Mouse (Mus musculus) E14TG2a.4 (cell line): Measurements from ENCODE around the gene Mrpl36.

ENCODE experiments used
- H3K27me3 ChIP-seq: 2 replicates; pipeline ENCODE4 v1.6.1; 2014; ENCODE audit warnings: low read length, control low read depth; ENCODE audit not compliant: insufficient read depth
- H3K36me3 ChIP-seq: 2 replicates; pipeline ENCODE4 v1.6.1; 2014; ENCODE audit warnings: low read length, control low read depth; ENCODE audit not compliant: insufficient read depth
- H3K4me1 ChIP-seq: replicated peaks from 2 replicates; pipeline ENCODE4 v1.6.1; 2014; ENCODE audit warnings: low read depth, low read length, control low read depth
- H3K4me3 ChIP-seq: replicated peaks from 2 replicates; pipeline ENCODE4 v1.5.1; 2014; ENCODE audit warnings: mild to moderate bottlenecking, low read length
- H3K9me3 ChIP-seq: 2 replicates; pipeline ENCODE4 v1.6.1; 2014; ENCODE audit warnings: low read length, control low read depth
- CTCF ChIP-seq: conservative IDR thresholded peaks from 2 replicates; pipeline ENCODE4 v1.5.1; 2014; ENCODE audit warnings: low read length
- NANOG ChIP-seq: IDR thresholded peaks from 2 replicates; pipeline ENCODE4 v1.6.1; 2014; ENCODE audit warnings: borderline replicate concordance, low read length, mixed read lengths
- POU5F1 ChIP-seq: IDR thresholded peaks from 2 replicates; pipeline ENCODE4 v1.6.1; 2014; ENCODE audit warnings: low read length, borderline replicate concordance

Mrpl36 gene

GRCm38 (mm10) chr13:73330844-73331501 is 2.7 kb downstream of the Mrpl36 start:
- H3K4me1 ChIP-seq = peaks cover 67% of the 10 kb centered on the region
- H3K36me3 ChIP-seq = peaks cover 30% of the 10 kb centered on the region
- no peaks in the 10 kb centered on the region for H3K27me3 ChIP-seq
- peak overlapping the region; percentile 91 for H3K4me3 ChIP-seq
- H3K9me3 ChIP-seq = no peaks in the 10 kb centered on the region
- TF ChIP-seq CTCF (no peak), POU5F1 (no peak), NANOG (no peak)

DNA sequence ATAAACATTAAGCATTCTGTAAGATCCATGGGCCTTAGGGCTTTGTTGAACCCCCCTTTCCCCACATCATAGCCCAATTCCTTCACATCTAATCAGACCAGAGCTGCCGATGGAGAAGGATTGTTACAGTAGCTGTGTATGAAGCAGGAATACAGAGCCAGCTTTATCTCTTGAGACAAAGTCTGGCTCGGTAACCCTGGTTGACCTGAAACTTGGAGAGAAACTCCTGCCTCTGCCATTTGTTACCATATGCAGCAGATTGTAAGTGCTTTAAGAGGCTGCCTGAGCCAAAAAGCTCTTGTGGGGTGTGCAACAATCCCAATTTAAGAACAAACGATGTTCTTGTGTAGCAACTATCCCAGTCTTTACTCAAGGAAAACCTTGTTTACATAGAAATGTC is 3.4 kb downstream of the Mrpl36 start:
- peaks cover 60% of the 10 kb centered on the region for H3K4me1 ChIP-seq
- H3K27me3 ChIP-seq = no peaks in the 10 kb centered on the region
- peak overlapping the region; percentile 91 for H3K4me3 ChIP-seq
- H3K36me3 ChIP-seq = peaks cover 22% of the 10 kb centered on the region
- TF ChIP-seq CTCF (no peak), NANOG (no peak), POU5F1 (no peak)
- no peaks in the 10 kb centered on the region for H3K9me3 ChIP-seq

- H3K9me3 ChIP-seq = no peaks in the 10 kb centered on the region
- H3K4me1 ChIP-seq = peaks cover 48% of the 10 kb centered on the region
- no peaks in the 10 kb centered on the region for H3K27me3 ChIP-seq
- TF ChIP-seq NANOG (no peak), POU5F1 (no peak), CTCF (no peak)
- H3K36me3 ChIP-seq = peaks cover 37% of the 10 kb centered on the region
- no peak overlapping the region for H3K4me3 ChIP-seq
These were observed 8.4 kb downstream of the Mrpl36 start for GRCm38 (mm10) chr13:73336753-73337152.

DNA sequence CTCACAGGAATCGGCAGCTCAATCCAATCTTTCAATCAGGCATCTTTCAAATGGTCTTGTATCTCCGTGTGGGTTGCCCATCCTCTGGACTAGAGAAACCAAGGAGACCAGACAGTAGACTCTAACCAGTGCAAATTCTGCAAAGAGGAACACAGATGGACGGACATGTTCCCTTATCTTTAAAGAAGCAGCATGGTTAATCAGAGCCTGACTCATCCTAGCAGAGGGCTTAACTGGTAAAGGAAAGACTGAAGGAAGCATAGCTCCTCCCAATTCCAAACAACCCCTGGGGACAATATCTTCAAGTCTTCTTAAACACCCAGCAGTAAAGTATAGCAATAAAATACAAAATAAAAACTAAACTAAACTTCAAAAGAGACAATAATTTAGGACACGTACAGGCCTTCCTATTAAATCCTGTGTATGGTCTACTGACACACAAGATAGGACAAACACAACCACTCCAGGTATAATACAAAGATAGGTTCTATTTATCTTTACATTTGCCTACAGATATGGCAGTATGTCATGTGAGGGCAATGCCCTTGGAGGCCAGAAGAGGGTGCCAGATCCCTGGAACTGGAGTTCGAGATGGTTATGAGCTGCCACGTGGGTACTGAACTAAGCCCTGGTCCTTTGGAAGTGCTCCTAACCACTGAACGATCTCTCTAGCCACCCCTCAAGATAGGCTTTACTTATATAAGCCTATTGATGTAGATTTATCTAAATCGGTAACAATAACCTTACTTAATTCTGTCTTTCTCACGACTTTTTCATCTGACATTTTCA is 17.0 kb downstream of the Mrpl36 start:
- Histone ChIP-seq H3K4me1 (peaks cover 62% of the 10 kb centered on the region), H3K36me3 (peaks cover 48% of the 10 kb centered on the region), H3K27me3 (no peaks in the 10 kb centered on the region), H3K4me3 (peak overlapping the region; percentile 81), H3K9me3 (no peaks in the 10 kb centered on the region)
- TF ChIP-seq POU5F1 (no peak), CTCF (peak; percentile 88)

DNA sequence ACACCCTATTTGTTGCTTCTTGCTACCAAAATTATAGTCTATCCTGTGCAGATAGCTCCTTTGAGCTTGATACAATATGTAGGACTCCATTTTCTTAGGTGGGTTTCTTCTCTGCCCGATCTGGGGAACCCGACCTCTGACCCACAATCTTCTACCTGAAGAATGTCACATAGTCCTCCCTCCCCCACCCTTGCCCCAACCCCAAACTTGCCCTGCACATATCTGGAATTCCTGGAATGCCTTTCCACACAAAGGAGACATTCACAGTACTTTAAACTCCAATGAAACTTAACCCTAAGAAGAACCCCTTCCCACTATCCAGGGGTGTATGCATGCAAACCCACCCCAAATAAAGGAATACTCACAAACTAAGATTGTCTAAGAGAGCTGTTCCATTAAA is 17.8 kb downstream of the Mrpl36 start:
- Histone ChIP-seq H3K4me1 (peaks cover 66% of the 10 kb centered on the region), H3K4me3 (peak overlapping the region; percentile 81), H3K9me3 (no peaks in the 10 kb centered on the region), H3K36me3 (peaks cover 40% of the 10 kb centered on the region), H3K27me3 (no peaks in the 10 kb centered on the region)
- TF ChIP-seq NANOG = no peak
- no peak for TF ChIP-seq CTCF
- TF ChIP-seq POU5F1 = no peak

DNA sequence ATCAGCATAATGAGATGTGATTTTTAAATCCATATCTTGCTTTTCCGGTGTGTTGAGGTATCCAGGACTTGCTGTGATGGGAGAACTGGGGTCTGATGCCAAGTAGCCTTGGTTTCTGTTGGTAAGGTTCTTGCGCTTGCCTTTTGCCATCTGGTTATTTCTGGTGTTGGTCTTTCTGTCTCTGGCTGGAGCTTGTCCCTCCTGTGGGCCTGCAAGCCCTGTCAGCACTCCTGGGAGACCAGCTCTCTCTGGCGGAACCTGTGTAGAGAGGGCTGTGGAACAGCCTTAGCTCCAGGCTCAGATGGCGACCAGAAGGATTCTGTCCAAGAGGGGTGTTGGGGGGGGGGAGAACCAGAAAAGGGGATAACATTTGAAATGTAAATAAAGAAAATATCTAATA is 18.4 kb downstream of the Mrpl36 start:
- Histone ChIP-seq H3K9me3 (no peaks in the 10 kb centered on the region), H3K36me3 (peaks cover 34% of the 10 kb centered on the region), H3K4me3 (peak overlapping the region; percentile 81), H3K4me1 (peaks cover 69% of the 10 kb centered on the region), H3K27me3 (no peaks in the 10 kb centered on the region)
- TF ChIP-seq CTCF = no peak
- no peak for TF ChIP-seq POU5F1
- no peak for TF ChIP-seq NANOG

DNA sequence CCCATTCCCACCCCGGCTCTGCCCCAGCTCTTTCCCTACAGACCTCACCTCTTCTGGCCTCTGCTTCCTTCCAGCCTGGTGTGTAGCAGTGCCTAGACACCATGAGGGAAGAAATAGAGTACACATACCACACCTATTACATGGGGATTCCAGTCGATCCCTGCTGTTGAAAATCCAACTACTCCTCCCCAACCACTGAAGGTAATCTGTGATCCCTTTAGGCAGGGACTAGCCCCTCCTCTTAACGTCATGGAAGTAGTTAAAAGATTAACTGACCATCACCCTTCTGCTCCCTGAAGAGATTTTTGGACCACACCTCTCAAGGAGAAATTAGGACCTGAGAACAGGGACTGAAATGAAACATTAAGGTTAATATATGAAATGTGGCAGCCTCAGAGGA is 18.9 kb downstream of the Mrpl36 start:
- peaks cover 68% of the 10 kb centered on the region for H3K4me1 ChIP-seq
- H3K9me3 ChIP-seq = no peaks in the 10 kb centered on the region
- H3K4me3 ChIP-seq = peak overlapping the region; percentile 81
- H3K27me3 ChIP-seq = no peaks in the 10 kb centered on the region
- peaks cover 29% of the 10 kb centered on the region for H3K36me3 ChIP-seq
- TF ChIP-seq NANOG (no peak), CTCF (no peak), POU5F1 (no peak)

DNA sequence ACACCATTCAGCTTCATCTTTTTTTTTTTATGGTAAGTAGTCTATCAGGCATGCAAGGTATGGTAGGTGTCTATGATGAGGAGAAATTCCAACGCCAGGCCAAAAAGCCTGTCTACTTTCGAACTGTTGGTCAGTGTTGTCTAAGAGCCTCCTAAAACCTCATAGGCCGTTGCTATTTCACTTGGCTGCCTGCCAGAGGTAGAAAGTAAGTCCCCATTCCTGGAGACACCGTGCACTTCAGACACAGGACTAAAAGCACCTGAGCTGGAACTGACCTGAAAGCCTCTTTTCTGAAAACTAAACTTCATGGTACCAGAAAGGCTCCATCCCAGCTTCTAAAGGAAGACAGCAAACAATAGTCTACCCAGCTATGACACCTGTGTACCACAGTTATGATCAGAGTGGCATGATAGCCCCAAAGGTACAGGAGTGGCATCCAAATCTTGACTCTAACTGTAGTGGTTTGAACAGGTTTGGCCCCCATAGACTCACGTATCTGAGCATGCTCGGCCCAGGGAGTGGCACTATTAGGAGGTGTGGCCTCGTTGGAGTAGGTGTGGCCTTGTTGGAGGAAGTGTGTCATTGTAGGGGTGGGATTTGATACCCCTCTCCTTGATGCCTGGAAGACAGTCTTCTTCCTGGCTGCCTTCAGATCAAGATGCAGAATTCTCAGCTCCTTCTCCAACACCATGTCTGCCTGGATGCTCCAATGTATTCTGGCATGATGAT is 19.8 kb downstream of the Mrpl36 start:
- Histone ChIP-seq H3K9me3 (no peaks in the 10 kb centered on the region), H3K4me3 (peak overlapping the region; percentile 81), H3K36me3 (peaks cover 20% of the 10 kb centered on the region), H3K4me1 (peaks cover 58% of the 10 kb centered on the region), H3K27me3 (peaks cover 4% of the 10 kb centered on the region)
- TF ChIP-seq NANOG (no peak), POU5F1 (no peak)
